Mouse (Mus musculus): Measurements from ENCODE around the gene Spic. TPM values are rescaled to one million over a fixed set of nuclear protein-coding genes. Genes with fewer than 3 reads are reported as not detected.
A peak's percentile ranks its signal among the peaks of the same experiment; 100 is the strongest.

Gene Spic
- polyA plus RNA-seq (2012; rRNA removed): not detected in 2 replicates

GRCm38 (mm10) chr10:88684925-88685324 lies at the start of gene Spic:
Gene Spic, minus strand, starts transcription at chr10:88685015.
- no peak for DNase-seq (ENCODE audit: extremely low spot score in 1 of 2, low spot score in 1 of 2)

GRCm38 (mm10) chr10:88732309-88732622 lies 47.5 kb upstream of the Spic start:
- no peak for DNase-seq (ENCODE audit: extremely low spot score in 1 of 2, low spot score in 1 of 2)

- peak; percentile 20 for DNase-seq (ENCODE audit: extremely low spot score in 1 of 2, low spot score in 1 of 2)
Measured at GRCm38 (mm10) chr10:88731496-88732308, 46.9 kb upstream of the Spic start.

- peak; percentile 81 to 93 for DNase-seq (ENCODE audit: extremely low spot score in 1 of 2, low spot score in 1 of 2)
Measured at GRCm38 (mm10) chr10:88730571-88731495, 46.0 kb upstream of the Spic start, which contains the start of gene Arl1. Gene Arl1, plus strand, starts transcription at chr10:88730858.

- no peak for DNase-seq (ENCODE audit: extremely low spot score in 1 of 2, low spot score in 1 of 2)
Measured at GRCm38 (mm10) chr10:88728166-88728565, 43.4 kb upstream of the Spic start.

- DNase-seq (ENCODE audit: extremely low spot score in 1 of 2, low spot score in 1 of 2): peak; percentile 52 to 81
Measured at GRCm38 (mm10) chr10:88727128-88727527, 42.3 kb upstream of the Spic start.

GRCm38 (mm10) chr10:88725343-88725742 lies 40.5 kb upstream of the Spic start:
- peak in 1 of 2 experiments; percentile 31 for DNase-seq (ENCODE audit: extremely low spot score in 1 of 2, low spot score in 1 of 2)

- DNase-seq (ENCODE audit: extremely low spot score in 1 of 2, low spot score in 1 of 2): no peak
Measured at GRCm38 (mm10) chr10:88719618-88720017, 34.8 kb upstream of the Spic start.

- no peak for DNase-seq (ENCODE audit: extremely low spot score in 1 of 2, low spot score in 1 of 2)
Measured at GRCm38 (mm10) chr10:88717756-88718025, 32.9 kb upstream of the Spic start.

- DNase-seq (ENCODE audit: extremely low spot score in 1 of 2, low spot score in 1 of 2): no peak
Measured at GRCm38 (mm10) chr10:88716986-88717755, 32.4 kb upstream of the Spic start.

GRCm38 (mm10) chr10:88715621-88716020 lies 30.8 kb upstream of the Spic start:
- no peak for DNase-seq (ENCODE audit: extremely low spot score in 1 of 2, low spot score in 1 of 2)

GRCm38 (mm10) chr10:88714744-88715143 lies 29.9 kb upstream of the Spic start:
- no peak for DNase-seq (ENCODE audit: extremely low spot score in 1 of 2, low spot score in 1 of 2)

- DNase-seq (ENCODE audit: extremely low spot score in 1 of 2, low spot score in 1 of 2): no peak
Measured at GRCm38 (mm10) chr10:88712359-88712758, 27.5 kb upstream of the Spic start.

GRCm38 (mm10) chr10:88708671-88709523 lies 24.1 kb upstream of the Spic start:
- DNase-seq (ENCODE audit: extremely low spot score in 1 of 2, low spot score in 1 of 2): peak; percentile 65 to 79

GRCm38 (mm10) chr10:88700938-88701337 lies 16.1 kb upstream of the Spic start:
- no peak for DNase-seq (ENCODE audit: extremely low spot score in 1 of 2, low spot score in 1 of 2)

- DNase-seq (ENCODE audit: extremely low spot score in 1 of 2, low spot score in 1 of 2): no peak
Measured at GRCm38 (mm10) chr10:88682904-88683563, 1.8 kb downstream of the Spic start.

- DNase-seq (ENCODE audit: extremely low spot score in 1 of 2, low spot score in 1 of 2): no peak
Measured at GRCm38 (mm10) chr10:88672825-88673224, 12.0 kb downstream of the Spic start.

GRCm38 (mm10) chr10:88672123-88672522 lies 12.7 kb downstream of the Spic start:
- DNase-seq (ENCODE audit: extremely low spot score in 1 of 2, low spot score in 1 of 2): no peak

- DNase-seq (ENCODE audit: extremely low spot score in 1 of 2, low spot score in 1 of 2): peak in 1 of 2 experiments; percentile 43
Measured at GRCm38 (mm10) chr10:88669719-88670118, 15.1 kb downstream of the Spic start.
